Mouse (Mus musculus) testis, postnatal 10 days (tissue): ENCODE results near the gene Atg14.

Source experiments
- DNase-seq: peaks from one replicate; pipeline ENCODE4 v3.0.0; 2021; ENCODE audit warnings: low spot score

Gene Atg14

DNA sequence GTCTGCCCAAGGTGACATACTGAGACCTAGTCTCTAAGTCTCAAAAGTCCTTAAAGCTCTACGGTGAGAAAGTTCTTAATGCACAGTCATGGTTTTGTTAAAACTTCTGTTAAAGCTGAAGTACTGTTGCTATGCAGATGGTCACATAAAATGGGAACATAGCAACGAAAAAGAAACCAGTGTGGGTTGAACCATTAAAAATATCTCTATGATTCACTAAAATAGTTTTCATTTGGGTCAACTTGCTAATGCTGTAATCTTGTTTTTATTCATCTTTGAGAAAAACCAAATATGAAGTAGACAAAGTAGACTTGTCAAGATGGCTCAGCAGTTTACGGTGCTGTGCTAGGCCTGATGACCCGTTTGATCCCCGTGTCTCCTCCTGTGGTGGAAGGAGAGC lies 63.8 kb downstream of the Atg14 start:
- no peak for DNase-seq

DNA sequence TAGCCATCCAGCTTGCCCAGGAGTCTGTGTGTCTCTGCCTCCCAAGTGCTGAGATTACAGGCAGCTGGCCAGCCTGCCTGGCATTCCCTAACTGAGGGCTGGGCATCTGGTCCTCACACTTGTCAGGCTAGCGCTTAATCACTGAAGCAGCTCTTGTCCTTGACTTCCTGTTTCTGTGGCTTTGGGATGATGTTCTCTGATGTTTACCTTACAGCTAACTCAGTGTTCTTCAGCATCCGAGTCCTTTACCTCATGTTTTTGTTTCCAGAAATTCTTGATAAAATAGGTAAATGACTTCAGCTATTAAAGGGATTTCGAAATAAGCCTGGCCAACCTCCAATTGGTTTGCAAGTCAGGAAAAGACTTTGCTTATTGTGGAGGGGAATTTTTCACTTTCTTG lies 66.4 kb downstream of the Atg14 start:
- no peak for DNase-seq

DNA sequence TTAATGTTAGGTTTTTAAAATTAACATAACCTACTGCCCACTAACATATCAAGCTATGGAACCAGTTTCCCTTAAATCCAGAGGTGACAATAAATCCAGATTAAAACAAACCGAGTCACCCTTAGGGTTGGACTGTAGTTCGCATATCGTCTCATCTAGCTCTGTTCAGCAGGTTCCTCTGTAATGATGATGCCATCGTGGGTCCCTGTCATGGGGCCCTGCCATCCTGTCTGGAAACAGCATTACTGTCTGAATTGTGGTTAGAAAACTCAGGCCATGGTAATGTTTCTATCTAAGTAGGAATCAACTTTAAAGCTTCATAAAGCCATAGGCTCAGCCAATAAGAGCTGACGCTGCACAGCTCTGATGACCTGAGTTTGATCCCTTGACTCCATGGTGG lies 71.8 kb downstream of the Atg14 start:
- no peak for DNase-seq

DNA sequence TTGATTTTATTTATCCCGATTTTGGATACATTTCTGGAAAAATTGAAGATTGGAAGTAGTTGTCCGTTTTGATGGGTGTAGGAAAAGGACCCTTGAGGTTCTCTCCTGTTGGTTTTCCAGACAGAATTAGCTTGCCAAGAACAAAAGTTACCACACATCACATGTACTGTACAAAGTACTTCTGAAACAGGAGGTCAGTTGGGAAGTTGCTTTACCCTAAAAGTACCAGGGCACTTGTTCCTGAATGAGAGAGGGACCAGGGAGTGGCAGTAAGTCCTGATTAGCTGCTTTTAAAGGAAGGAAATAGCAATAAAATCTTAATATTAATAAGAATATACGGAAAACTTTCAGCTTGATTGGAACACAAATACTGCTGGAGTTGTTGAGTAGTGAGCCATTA lies 73.3 kb downstream of the Atg14 start:
- DNase-seq = no peak

DNA sequence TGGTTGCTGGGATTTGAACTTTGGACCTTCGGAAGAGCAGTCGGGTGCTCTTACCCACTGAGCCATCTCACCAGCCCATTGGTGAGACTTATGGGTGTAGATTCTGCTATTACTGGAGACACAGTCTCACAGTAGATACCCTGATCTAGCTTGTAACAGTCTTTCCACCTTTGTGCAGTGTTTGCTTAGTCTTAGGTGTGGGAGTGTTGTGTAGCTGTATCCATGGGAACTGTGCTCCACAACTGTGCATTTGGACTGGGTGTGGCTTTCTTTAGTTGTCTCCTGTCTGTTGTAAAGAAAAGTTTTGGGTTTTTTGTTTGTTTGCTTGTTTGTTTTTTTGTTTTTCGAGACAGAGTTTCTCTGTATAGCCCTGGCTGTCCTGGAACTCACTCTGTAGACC lies 74.5 kb downstream of the Atg14 start:
- no peak for DNase-seq

DNA sequence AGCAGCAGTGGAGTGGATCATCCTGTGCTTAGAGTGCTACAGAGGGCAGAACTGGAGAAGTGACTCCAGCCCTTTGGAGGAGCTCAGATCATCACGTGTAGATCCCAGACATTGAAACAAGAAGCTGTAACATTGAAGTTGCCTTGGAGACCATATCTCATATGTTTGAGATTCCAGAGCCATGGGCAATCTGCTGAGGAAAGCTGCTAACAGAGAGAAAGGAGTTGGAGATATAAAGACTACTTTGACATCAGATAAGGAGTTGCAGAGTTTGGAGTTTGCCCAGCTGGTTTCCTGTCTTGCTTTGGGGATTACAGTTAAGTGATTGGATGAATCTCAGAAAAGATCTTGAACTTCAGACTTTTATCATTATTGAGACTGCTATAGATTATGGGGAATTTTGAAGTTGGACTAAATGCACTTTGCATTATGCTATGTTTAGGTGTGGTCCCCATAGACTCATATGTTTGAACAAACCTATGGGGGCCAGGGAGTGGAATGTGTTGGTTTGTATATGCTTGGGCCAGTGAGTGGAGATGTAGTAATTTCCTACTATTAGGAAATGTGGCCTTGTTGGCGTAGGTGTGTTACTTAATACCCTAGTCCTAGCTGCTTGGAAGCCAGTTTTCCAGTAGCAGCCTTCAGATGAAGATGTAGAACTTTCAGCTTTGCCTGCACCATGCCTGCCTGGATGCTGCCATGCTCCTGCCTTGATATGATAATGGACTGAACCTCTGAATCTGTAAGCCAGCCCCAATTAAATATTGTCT lies 76.7 kb downstream of the Atg14 start:
- DNase-seq = no peak
